Mouse (Mus musculus) brain, embryonic 18.5 days (tissue): Measurements from ENCODE around the gene Jakmip3.

Experiments used
- DNase-seq: peaks from one replicate; pipeline ENCODE4 v3.0.0-alpha.2; 2012; ENCODE audit warnings: low read depth, low spot score

The Jakmip3 gene

GRCm38 (mm10) chr7:139063406-139063805 lies 122.9 kb downstream of the Jakmip3 start:
- DNase-seq, result no peak

GRCm38 (mm10) chr7:139068182-139068623 lies 127.7 kb downstream of the Jakmip3 start:
- peak; percentile 59 for DNase-seq

- no peak for DNase-seq
Observed at GRCm38 (mm10) chr7:139074189-139074588, 133.7 kb downstream of the Jakmip3 start.

- no peak for DNase-seq
Observed at GRCm38 (mm10) chr7:139075054-139075794, 134.7 kb downstream of the Jakmip3 start.

DNA sequence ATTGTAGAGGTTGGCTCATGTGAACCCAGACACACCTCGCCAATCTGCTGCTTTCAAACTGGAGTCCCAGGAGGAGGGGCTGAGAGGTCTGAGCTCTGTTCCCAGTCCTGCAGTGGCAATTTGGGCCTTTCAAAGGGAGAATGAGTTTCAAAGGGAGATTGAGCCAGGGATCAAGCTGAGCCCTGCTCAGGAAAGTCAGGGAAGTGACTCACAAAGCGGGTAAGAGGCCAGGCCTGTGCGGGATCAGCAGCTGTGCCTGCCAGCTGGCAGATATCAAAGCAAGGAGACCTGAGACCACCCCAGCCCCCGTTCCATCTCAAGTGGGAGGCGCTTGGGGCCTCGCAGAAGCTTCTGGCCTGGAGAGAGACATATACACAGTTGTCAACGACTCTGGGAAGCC lies 136.8 kb downstream of the Jakmip3 start:
- no peak for DNase-seq

- DNase-seq, result no peak
Observed at GRCm38 (mm10) chr7:139078181-139078580, 137.7 kb downstream of the Jakmip3 start.

- DNase-seq, result no peak
Observed at GRCm38 (mm10) chr7:139079141-139079540, 138.6 kb downstream of the Jakmip3 start.

- DNase-seq, result no peak
Observed at GRCm38 (mm10) chr7:139080714-139081113, 140.2 kb downstream of the Jakmip3 start.

GRCm38 (mm10) chr7:139081158-139081557 lies 140.6 kb downstream of the Jakmip3 start:
- DNase-seq, result no peak

GRCm38 (mm10) chr7:139082281-139082680 lies 141.8 kb downstream of the Jakmip3 start:
- DNase-seq, result no peak

GRCm38 (mm10) chr7:139084316-139084715 lies 143.8 kb downstream of the Jakmip3 start:
- no peak for DNase-seq

GRCm38 (mm10) chr7:139085629-139086194 lies 145.2 kb downstream of the Jakmip3 start, which contains the start of gene Dpysl4:
Gene Dpysl4 (plus strand): TSS chr7:139086001.
- peak; percentile 64 for DNase-seq

- DNase-seq, result no peak
Observed at GRCm38 (mm10) chr7:139086195-139087158, 145.9 kb downstream of the Jakmip3 start.

DNA sequence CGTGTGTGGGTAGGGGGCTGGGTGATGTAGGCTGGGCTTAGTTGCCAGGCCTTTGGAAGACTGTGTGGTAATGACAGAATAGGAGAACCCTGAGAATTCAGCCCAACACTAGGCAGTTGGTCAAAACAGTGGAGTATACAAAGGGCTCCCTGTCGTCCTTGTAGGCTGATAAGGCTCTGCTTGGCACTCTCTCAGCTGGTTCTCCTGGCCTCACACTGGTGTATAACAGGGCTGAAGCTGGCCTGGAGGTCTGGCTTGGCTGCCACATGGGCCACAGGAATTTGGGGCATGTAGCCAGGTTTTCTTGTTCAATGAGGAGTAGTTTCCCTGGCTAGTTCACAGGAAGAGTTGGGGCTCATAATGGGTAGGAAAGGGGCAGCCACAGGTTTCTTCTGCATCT lies 147.3 kb downstream of the Jakmip3 start:
- no peak for DNase-seq

DNA sequence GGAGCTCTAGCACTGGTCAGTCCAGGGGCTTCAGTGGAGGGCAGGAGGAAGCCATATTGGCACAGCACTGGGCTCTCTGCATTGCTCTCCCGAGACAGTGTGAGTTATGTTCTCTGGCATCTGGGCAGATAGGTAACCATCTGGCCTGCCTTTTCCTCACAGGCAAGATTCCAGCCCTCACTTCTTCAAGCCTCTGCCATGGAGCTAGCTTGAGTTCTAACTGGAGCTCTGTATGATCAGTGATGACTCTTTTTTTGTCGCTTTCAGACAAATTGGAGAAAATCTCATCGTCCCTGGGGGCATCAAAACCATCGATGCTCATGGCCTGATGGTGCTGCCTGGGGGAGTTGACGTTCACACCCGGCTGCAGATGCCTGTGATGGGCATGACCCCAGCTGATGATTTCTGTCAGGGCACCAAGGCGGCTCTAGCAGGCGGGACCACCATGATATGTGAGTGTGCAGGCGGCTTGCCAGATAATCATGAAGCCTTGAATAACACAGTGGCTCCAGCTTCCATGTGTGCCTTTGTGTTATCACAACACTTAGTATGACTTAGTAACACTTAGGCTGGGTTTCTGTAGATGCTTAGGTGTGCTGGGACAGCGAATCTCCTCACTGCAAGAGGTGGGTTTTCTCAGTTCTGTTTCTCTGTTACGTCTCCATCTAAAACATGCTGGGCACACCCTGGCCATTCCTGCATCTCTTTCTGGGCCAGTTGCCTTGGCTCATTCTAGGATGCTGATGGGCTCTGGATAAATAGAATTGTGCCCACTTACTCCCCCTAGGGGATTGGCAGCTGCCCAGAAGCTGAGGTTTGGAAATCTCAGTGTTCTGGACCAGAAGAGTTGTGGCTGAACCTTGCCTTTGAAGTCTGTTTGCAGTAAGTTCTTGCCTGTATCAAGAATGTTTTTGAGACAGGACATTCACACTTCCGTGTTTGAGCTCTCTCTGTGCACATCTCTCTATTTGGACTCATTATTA lies 149.7 kb downstream of the Jakmip3 start:
- no peak for DNase-seq

GRCm38 (mm10) chr7:139091681-139092080 lies 151.2 kb downstream of the Jakmip3 start:
- DNase-seq, result no peak

- DNase-seq, result no peak
Observed at GRCm38 (mm10) chr7:139092676-139093075, 152.1 kb downstream of the Jakmip3 start.

DNA sequence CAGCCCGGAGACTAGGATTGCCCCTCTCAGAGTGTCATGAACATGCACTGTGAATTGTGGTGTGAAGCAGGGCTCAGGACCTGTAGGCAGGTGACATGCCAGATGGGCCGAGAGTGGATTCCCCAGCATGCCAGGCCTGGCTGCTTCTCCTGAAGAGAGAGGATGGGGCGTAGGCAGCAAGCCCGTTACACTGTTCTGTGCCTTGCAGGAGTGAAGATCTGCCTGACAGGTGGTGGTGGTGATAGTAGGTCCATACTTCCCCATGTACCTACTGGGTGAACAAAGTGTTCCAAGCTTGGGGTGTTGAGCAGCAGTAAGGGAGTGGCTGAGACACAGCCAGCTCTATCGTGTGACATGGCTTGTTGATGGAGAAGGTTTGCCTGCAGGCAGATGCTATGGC lies 152.6 kb downstream of the Jakmip3 start:
- no peak for DNase-seq

DNA sequence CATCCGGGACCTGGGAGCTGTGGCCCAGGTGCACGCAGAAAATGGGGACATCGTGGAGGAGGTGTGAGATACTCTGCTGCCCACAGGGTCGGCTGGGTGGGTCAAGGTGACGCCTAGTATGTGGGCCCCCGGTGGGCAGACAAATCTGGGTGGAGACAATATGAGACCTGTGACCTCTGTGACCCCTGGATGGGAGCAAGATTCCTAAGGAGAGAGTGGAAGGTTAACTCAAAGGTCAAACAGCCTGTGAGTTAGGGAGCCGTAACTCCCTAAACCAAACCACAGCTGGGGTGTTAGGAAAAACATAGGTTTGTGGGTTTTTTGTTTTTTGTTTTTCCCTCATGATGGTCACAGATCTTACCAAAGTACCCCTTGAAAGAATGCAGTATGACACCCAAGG lies 153.3 kb downstream of the Jakmip3 start:
- no peak for DNase-seq

- no peak for DNase-seq
Observed at GRCm38 (mm10) chr7:139094761-139095160, 154.2 kb downstream of the Jakmip3 start.

DNA sequence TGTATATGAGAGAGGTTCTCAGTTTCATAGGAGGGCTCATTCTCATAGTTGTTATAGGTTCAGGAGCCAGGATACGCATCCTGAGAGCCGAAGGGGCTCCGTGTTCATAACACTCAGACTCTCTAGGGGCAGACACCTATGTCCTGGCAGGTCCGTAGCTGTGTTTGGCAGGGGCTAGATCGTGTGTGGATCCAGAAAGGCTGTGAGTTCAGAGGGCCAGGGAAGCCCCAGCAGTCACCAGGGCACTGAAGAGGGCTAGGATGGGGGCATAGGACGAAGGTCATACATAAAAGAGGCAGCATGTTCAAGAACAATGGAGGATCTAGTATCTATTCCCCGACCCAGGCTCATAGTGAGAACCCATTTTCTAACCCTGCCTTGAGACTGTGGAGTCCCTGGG lies 154.8 kb downstream of the Jakmip3 start:
- DNase-seq, result no peak
